Mouse (Mus musculus) hindbrain, postnatal 0 days (tissue): ENCODE data around the gene Myo6. TPM values are rescaled to one million over a fixed set of nuclear protein-coding genes. Genes with fewer than 3 reads are reported as not detected.
A peak's percentile ranks its signal among the peaks of the same experiment; 100 is the strongest.

Experiments
- ATAC-seq: fragments of 200-750 bp; cut with Nextera tagmentation; 2 replicates; pipeline ENCODE4 v1.8.0; 2017; ENCODE audit warnings: mild to moderate bottlenecking, moderate TSS enrichment, moderate library complexity
- DNase-seq: peaks from one replicate; pipeline ENCODE4 v3.0.0-alpha.2; 2015; ENCODE audit warnings: low spot score
- H3K27ac ChIP-seq: fragments of 300-500 bp; sonication (generic); 2 replicates; pipeline ENCODE4 v1.5.1; 2014; ENCODE audit warnings: mild to moderate bottlenecking
- H3K27me3 ChIP-seq: fragments of 300-500 bp; sonication (generic); 2 replicates; pipeline ENCODE4 v1.6.1; 2014; ENCODE audit warnings: low read length, mixed read lengths; ENCODE audit not compliant: insufficient read depth
- H3K36me3 ChIP-seq: fragments of 300-500 bp; sonication (generic); 2 replicates; pipeline ENCODE4 v1.6.1; 2014; ENCODE audit warnings: low read length, mixed read lengths; ENCODE audit not compliant: insufficient read depth
- H3K4me1 ChIP-seq: fragments of 300-500 bp; sonication (generic); 2 replicates; pipeline ENCODE4 v1.6.1; 2014; ENCODE audit warnings: antibody characterized with exemption, low read length, mixed read lengths; ENCODE audit not compliant: insufficient read depth
- H3K4me2 ChIP-seq: fragments of 300-500 bp; sonication (generic); 2 replicates; pipeline ENCODE4 v1.6.1; 2014; ENCODE audit warnings: low read depth, mild to moderate bottlenecking, low read length, moderate library complexity, mixed read lengths
- H3K4me3 ChIP-seq: fragments of 300-500 bp; sonication (generic); 2 replicates; pipeline ENCODE4 v1.5.1; 2014; ENCODE audit warnings: low read length
- H3K9ac ChIP-seq: fragments of 300-500 bp; sonication (generic); replicated peaks from 2 replicates; pipeline ENCODE4 v1.6.1; 2014; ENCODE audit warnings: mild to moderate bottlenecking, low read length, moderate library complexity, mixed read lengths
- H3K9me3 ChIP-seq: fragments of 300-500 bp; sonication (generic); 2 replicates; pipeline ENCODE4 v1.6.1; 2016; ENCODE audit warnings: low read length, mixed read lengths
- CTCF ChIP-seq: IDR thresholded peaks from 2 replicates; pipeline ENCODE4 v1.5.1; 2016; ENCODE audit warnings: antibody characterized with exemption, control low read depth, low read depth
- WGBS: fragments of 180-500 bp; shearing (Covaris S2); extraction: QIAGEN DNeasy Blood & Tissue Kit; methylation state at CpG from one replicate; pipeline ENCODE4 v1.1.7; 2014; 5-methylcytosine and 5-hydroxymethylcytosine counted together
- polyA plus RNA-seq: library from polyadenylated mRNA; unstranded; fragments of >200 nt; fragmentation: Nextera tagmentation; extraction: Ambion mirVana; gene quantifications from 2 replicates; pipeline ENCODE4 v1.2.1, GENCODE M21; 2015
- total RNA-seq: library from RNA; depleted of rRNA; stranded (reverse); fragments of >200 nt; gene quantifications from 2 replicates; pipeline ENCODE4 v1.2.3, GENCODE M21; 2014; rRNA removed

Gene Myo6
- total RNA-seq (48.4 and 53.6 TPM in 2 replicates), polyA plus RNA-seq (32.6 and 35.9 TPM in 2 replicates)

- under 1% methylated on average over 67 of the region's 69 CpGs for WGBS
- Histone ChIP-seq H3K36me3 (no peaks in the 10 kb centered on the region), H3K4me3 (peak within 1 kb of the TSS; percentile 76), H3K4me1 (0 out of 2 replicates have a peak, but pooled peaks cover 4% of the 10 kb centered on the region), H3K27ac (peak within 1 kb of the TSS; percentile 77), H3K9ac (peak within 1 kb of the TSS; percentile 75), H3K9me3 (no peaks in the 10 kb centered on the region), H3K27me3 (no peaks in the 10 kb centered on the region), H3K4me2 (peak within 1 kb of the TSS; percentile 62)
- ATAC-seq (peak; percentile 99), DNase-seq (peak; percentile 95)
- TF ChIP-seq CTCF: no peak
Observed at GRCm38 (mm10) chr9:80164611-80165474, at the start of gene Myo6. Gene Myo6, plus strand, starts transcription at chr9:80165031.

- Histone ChIP-seq H3K4me3 (no peak overlapping the region), H3K27ac (no peak overlapping the region), H3K4me2 (no peak overlapping the region), H3K4me1 (no peaks in the 10 kb centered on the region), H3K9me3 (no peaks in the 10 kb centered on the region), H3K36me3 (peaks cover 31% of the 10 kb centered on the region), H3K27me3 (no peaks in the 10 kb centered on the region), H3K9ac (no peak overlapping the region)
- TF ChIP-seq CTCF: no peak
- ATAC-seq (no peak), DNase-seq (no peak)
- WGBS: 85% methylated on average over 10 of the region's 10 CpGs
Observed at GRCm38 (mm10) chr9:80145992-80146587, 18.7 kb upstream of the Myo6 start.

- TF ChIP-seq CTCF: no peak
- DNase-seq: no peak
- no peak for ATAC-seq
- Histone ChIP-seq H3K36me3 (peaks cover 5% of the 10 kb centered on the region; the same call in 1 of the 2 replicates), H3K4me1 (no peaks in the 10 kb centered on the region), H3K4me2 (no peak overlapping the region), H3K9ac (no peak overlapping the region), H3K4me3 (no peak overlapping the region), H3K27me3 (no peaks in the 10 kb centered on the region), H3K27ac (no peak overlapping the region), H3K9me3 (no peaks in the 10 kb centered on the region)
- 91% methylated on average over 5 of the region's 5 CpGs for WGBS
Observed at GRCm38 (mm10) chr9:80149594-80149993, 15.2 kb upstream of the Myo6 start.

GRCm38 (mm10) chr9:80155277-80155676 is 9.6 kb upstream of the Myo6 start:
- DNase-seq: peak; percentile 74
- no peak overlapping the region for H3K4me3 ChIP-seq
- no peaks in the 10 kb centered on the region for H3K9me3 ChIP-seq
- H3K9ac ChIP-seq: no peak overlapping the region
- no peaks in the 10 kb centered on the region; the same call in 1 of the 2 replicates for H3K4me1 ChIP-seq
- H3K36me3 ChIP-seq: no peaks in the 10 kb centered on the region
- no peak overlapping the region for H3K27ac ChIP-seq
- peak; percentile 42 for ATAC-seq
- 35% methylated on average over 5 of the region's 5 CpGs for WGBS
- H3K4me2 ChIP-seq: no peak overlapping the region
- no peaks in the 10 kb centered on the region for H3K27me3 ChIP-seq
- no peak for TF ChIP-seq CTCF

GRCm38 (mm10) chr9:80156780-80157179 is 8.1 kb upstream of the Myo6 start:
- H3K4me1 ChIP-seq: no peaks in the 10 kb centered on the region; the same call in 1 of the 2 replicates
- no peak overlapping the region for H3K4me2 ChIP-seq
- H3K36me3 ChIP-seq: no peaks in the 10 kb centered on the region
- no peak for TF ChIP-seq CTCF
- H3K9ac ChIP-seq: no peak overlapping the region
- DNase-seq (no peak), ATAC-seq (no peak)
- H3K4me3 ChIP-seq: no peak overlapping the region
- WGBS: 94% methylated on average over 5 of the region's 5 CpGs
- no peaks in the 10 kb centered on the region for H3K27me3 ChIP-seq
- H3K9me3 ChIP-seq: no peaks in the 10 kb centered on the region
- no peak overlapping the region for H3K27ac ChIP-seq

GRCm38 (mm10) chr9:80157840-80158465 is 6.9 kb upstream of the Myo6 start:
- ATAC-seq: no peak
- no peak overlapping the region for H3K4me3 ChIP-seq
- TF ChIP-seq CTCF: no peak
- H3K36me3 ChIP-seq: no peaks in the 10 kb centered on the region
- no peaks in the 10 kb centered on the region for H3K9me3 ChIP-seq
- WGBS: 90% methylated on average over 12 of the region's 12 CpGs
- H3K4me2 ChIP-seq: no peak overlapping the region
- no peak for DNase-seq
- H3K9ac ChIP-seq: no peak overlapping the region
- no peak overlapping the region for H3K27ac ChIP-seq
- H3K4me1 ChIP-seq: no peaks in the 10 kb centered on the region; the same call in 1 of the 2 replicates
- H3K27me3 ChIP-seq: no peaks in the 10 kb centered on the region
